Mouse (Mus musculus) right cerebral cortex, postnatal 10 days (tissue): ENCODE measurements around the gene Nckap5.
A peak's percentile ranks its signal among the peaks of the same experiment; 100 is the strongest.

ENCODE experiments used
- DNase-seq, 2 experiments: peaks; one replicate each; pipeline ENCODE4 v3.0.0; 2021; ENCODE audit warnings: low spot score in 2 of 2

Nckap5 gene

DNA sequence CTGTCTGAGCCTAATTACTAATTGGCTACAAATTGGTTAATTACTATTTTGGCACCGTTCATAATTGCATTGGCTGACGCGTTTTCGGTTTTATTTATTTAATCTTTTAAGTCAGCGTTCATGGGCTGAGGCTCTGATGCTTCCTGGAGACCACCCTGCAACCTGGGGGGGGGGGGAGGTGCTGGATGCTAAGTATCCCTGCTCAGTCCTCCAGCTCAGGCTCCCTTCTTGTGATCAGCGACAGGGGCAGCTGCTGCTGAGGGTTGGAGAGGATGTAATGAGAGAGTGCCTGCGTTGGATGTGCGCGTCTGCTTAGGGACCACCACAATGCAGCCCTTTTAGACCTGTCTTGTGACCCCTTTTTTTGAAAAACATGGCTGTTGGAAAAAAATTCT, 919.7 kb downstream of the Nckap5 start:
- DNase-seq, result no peak

GRCm38 (mm10) chr1:125910211-125910870, 920.3 kb downstream of the Nckap5 start:
- DNase-seq, result peak; percentile 48 to 60

- DNase-seq, result no peak
These were observed 937.4 kb downstream of the Nckap5 start for GRCm38 (mm10) chr1:125893158-125893557.

DNA sequence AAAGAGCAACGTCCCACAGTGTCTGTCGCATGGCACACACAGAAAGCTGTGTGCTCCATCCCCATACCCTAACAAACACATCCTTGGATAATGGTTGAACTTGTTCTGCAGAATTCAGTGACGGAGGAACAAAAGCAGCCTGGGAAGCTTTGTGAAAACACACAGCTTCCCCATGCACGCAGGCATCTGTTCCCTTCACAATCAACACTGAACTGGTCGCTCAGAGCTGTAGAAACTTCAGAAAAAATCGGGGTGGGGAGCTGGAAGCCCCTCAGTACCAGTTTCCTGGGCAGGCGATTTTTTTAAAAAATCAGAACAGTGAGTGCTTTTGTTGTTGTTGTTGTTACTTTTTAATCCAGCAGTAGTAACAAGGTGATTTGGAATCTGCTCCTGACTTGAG, 960.5 kb downstream of the Nckap5 start:
- DNase-seq, result no peak
